14 mouse cellular contexts compared by ENCODE assay signal in the genomic region with DNA sequence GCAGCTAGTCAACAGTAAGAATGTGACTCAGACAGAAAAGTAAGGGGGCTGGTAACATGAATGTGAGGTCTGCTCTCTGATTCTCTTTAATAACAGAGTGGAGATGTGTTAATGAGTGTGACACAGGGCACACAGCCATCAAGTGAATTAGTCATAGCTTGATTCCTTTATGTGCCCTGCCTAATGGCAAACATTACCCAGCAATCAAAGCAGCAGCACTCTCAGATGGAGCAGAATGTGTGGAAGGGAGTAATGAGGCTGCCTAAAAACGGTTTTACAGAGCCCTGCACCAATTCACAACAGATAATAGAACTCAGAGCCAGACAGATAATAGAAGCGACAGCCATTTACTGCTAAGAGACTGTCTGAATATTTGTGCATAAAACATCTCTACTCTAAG.
DNase-seq lines count a peak whose midpoint lies in the region; ATAC-seq lines count a peak whose summit lies in the region.
"Had no signal": no experiment of that assay in that cellular context is flagged by ENCODE, and none has a peak within 500 bp of the region (broad histone marks: within the 10 kb centered on the region; RNA-seq: fewer than 3 reads in every experiment).

No protein-coding gene starts in this region.

- DNase-seq in left cerebral cortex, postnatal 14 days (ENCODE audit: low spot score in 2 of 2), result peak; percentile 1 to 4
- no peak for DNase-seq in left cerebral cortex, postnatal 10 days (ENCODE audit: extremely low spot score in 1 of 2, low spot score in 2 of 2)
- DNase-seq in urinary bladder, postnatal 25 days (ENCODE audit: low spot score), result no peak
- no peak for DNase-seq in layer of hippocampus, postnatal 10 days (ENCODE audit: low spot score in 2 of 2)
- DNase-seq: cerebellum, adult 9-10 months; gastrocnemius, postnatal 25 days; heart, postnatal 14 days; thymus, postnatal 14 days had no signal

- peaks cover under 1% of the 10 kb centered on the region; the same call in 1 of the 2 replicates for H3K9me3 ChIP-seq in forebrain, embryonic 12.5 days
- no peaks in the 10 kb centered on the region for H3K9me3 ChIP-seq in hindbrain, embryonic 15.5 days
- no peaks in the 10 kb centered on the region for H3K9me3 ChIP-seq in neural tube, embryonic 15.5 days (replicated peaks)

- H3K27me3 ChIP-seq in forebrain, embryonic 12.5 days, result no peaks in the 10 kb centered on the region
- no peaks in the 10 kb centered on the region for H3K27me3 ChIP-seq in hindbrain, embryonic 15.5 days
- no peaks in the 10 kb centered on the region for H3K27me3 ChIP-seq in neural tube, embryonic 15.5 days (replicated peaks)
- H3K27me3 ChIP-seq: CH12.LX had no signal

- no peak overlapping the region for H3K27ac ChIP-seq in forebrain, embryonic 12.5 days
- H3K27ac ChIP-seq in hindbrain, embryonic 15.5 days (replicated peaks), result no peak overlapping the region
- H3K27ac ChIP-seq in neural tube, embryonic 15.5 days (replicated peaks), result no peak overlapping the region
- H3K27ac ChIP-seq: left cerebral cortex, adult 2 months; liver, embryonic 14.5 days had no signal

- 15% methylated on average over 2 of the region's 2 CpGs for WGBS in forebrain, embryonic 12.5 days
- WGBS in hindbrain, embryonic 15.5 days, result 14% methylated on average over 2 of the region's 2 CpGs
- 12% methylated on average over 2 of the region's 2 CpGs for WGBS in neural tube, embryonic 15.5 days

- H3K9ac ChIP-seq in forebrain, embryonic 12.5 days, result no peak overlapping the region
- H3K9ac ChIP-seq in hindbrain, embryonic 15.5 days, result no peak overlapping the region
- no peak overlapping the region for H3K9ac ChIP-seq in neural tube, embryonic 15.5 days (replicated peaks)
- H3K9ac ChIP-seq: liver, embryonic 14.5 days had no signal

- H3K36me3 ChIP-seq in forebrain, embryonic 12.5 days (replicated peaks), result no peaks in the 10 kb centered on the region
- H3K36me3 ChIP-seq in hindbrain, embryonic 15.5 days, result no peaks in the 10 kb centered on the region
- no peaks in the 10 kb centered on the region for H3K36me3 ChIP-seq in neural tube, embryonic 15.5 days

- H3K4me2 ChIP-seq in forebrain, embryonic 12.5 days, result no peak overlapping the region
- no peak overlapping the region for H3K4me2 ChIP-seq in hindbrain, embryonic 15.5 days
- H3K4me2 ChIP-seq in neural tube, embryonic 15.5 days, result no peak overlapping the region

- peak; percentile 93 for ATAC-seq in forebrain, embryonic 12.5 days (ENCODE audit: low FRiP score)
- ATAC-seq in hindbrain, embryonic 15.5 days (ENCODE audit: low FRiP score, low read depth), result peak; percentile 83
- ATAC-seq in neural tube, embryonic 15.5 days (ENCODE audit: low FRiP score), result peak; percentile 63

- intact Hi-C loops in left cerebral cortex, postnatal 14 days (cut with DNase I), result no loop called here
- intact Hi-C loops in left cerebral cortex, postnatal 10 days (cut with DNase I), result no loop called here

- H3K4me1 ChIP-seq in forebrain, embryonic 12.5 days, result peaks cover 9% of the 10 kb centered on the region
- no peaks in the 10 kb centered on the region; the same call in 1 of the 2 replicates for H3K4me1 ChIP-seq in hindbrain, embryonic 15.5 days (replicated peaks)
- H3K4me1 ChIP-seq in neural tube, embryonic 15.5 days, result 0 out of 2 replicates have a peak, but pooled peaks cover 3% of the 10 kb centered on the region

- H3K4me3 ChIP-seq in forebrain, embryonic 12.5 days (replicated peaks), result no peak overlapping the region
- no peak overlapping the region for H3K4me3 ChIP-seq in hindbrain, embryonic 15.5 days
- H3K4me3 ChIP-seq in neural tube, embryonic 15.5 days (replicated peaks), result no peak overlapping the region
- H3K4me3 ChIP-seq: left cerebral cortex, adult 2 months had no signal

Comparison
In these comparisons a context has a peak if more than half of its experiments do, and no peak if none do; other contexts are left out.
1. DNase-seq: peak in left cerebral cortex, postnatal 14 days (2 of 2); none in left cerebral cortex, postnatal 10 days (0 of 2), urinary bladder, postnatal 25 days (single experiment) and layer of hippocampus, postnatal 10 days (0 of 2).
2. Peak in every context shown above with its lines, with median percentiles within 50 percentile points of each other: ATAC-seq.